Mouse (Mus musculus) adrenal gland, postnatal 36 days (tissue): Measurements from ENCODE around the gene Ttc9. TPM values are rescaled to one million over a fixed set of nuclear protein-coding genes. Genes with fewer than 3 reads are reported as not detected.

Source experiments
- DNase-seq, 2 experiments: peaks; one replicate each; pipeline ENCODE4 v3.0.0; 2021; ENCODE audit warnings: mixed read lengths in 1 of 2
- long read RNA-seq, 2 experiments: library from polyadenylated mRNA; stranded (forward); transcript quantifications; one replicate each; pipeline ENCODE4 v2.0.0; 2021; ENCODE audit warnings: borderline sequencing depth in 2 of 2
- total RNA-seq, 2 experiments: library from RNA; stranded (reverse); gene quantifications; 2 replicates each; pipeline ENCODE4 v1.2.3; 2021

Ttc9 gene
- total RNA-seq, result 1 to 10 TPM; 4.4 TPM
- long read RNA-seq, experiment 1, partial matches to known transcripts, result 0 of 4 reads
- long read RNA-seq, experiment 1, other reads (novel, unspliced or antisense), result 0 of 4 reads
- long read RNA-seq, experiment 2, partial matches to known transcripts, result 0 of 1 reads
- long read RNA-seq, experiment 2, other reads (novel, unspliced or antisense), result 0 of 1 reads

DNA sequence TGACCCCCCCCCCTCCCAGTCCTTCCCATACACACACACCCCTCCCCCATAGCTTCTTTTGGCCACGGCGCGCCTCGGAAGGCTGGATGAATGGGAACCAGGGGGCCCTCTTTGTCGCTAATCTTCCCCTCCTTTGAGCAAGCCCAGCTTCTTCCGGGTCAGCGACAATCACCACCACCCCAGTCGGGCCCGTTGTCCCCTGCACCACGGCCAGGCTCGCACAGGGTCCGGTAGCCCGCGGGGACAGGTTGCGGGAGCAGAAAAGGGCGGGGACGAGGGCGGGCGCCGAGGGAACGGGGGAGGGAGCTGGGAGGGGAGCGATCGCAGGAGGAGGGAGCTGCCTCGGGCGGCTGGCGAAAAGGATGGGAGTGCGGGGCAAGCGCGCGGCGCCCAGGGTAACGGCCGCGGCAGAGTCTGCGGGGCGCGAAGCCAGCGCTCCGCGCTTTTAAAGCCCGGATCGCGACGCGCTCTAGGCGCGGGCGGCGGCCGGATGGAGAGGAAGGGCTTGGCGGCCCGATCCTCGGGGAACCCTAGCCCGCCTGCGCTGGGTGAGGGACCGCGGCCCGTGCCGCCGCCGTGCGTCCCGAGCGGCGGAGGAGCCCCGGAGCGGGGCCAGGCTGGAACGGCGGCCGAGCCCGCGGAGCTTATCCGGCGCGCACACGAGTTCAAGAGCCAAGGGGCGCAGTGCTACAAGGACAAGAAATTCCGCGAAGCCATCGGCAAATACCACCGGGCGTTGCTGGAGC is at the start of gene Ttc9:
Gene Ttc9, plus strand, starts transcription at position 335 of the 746 bp plus-strand sequence.
- DNase-seq, result peak; percentile 55 to 61

DNA sequence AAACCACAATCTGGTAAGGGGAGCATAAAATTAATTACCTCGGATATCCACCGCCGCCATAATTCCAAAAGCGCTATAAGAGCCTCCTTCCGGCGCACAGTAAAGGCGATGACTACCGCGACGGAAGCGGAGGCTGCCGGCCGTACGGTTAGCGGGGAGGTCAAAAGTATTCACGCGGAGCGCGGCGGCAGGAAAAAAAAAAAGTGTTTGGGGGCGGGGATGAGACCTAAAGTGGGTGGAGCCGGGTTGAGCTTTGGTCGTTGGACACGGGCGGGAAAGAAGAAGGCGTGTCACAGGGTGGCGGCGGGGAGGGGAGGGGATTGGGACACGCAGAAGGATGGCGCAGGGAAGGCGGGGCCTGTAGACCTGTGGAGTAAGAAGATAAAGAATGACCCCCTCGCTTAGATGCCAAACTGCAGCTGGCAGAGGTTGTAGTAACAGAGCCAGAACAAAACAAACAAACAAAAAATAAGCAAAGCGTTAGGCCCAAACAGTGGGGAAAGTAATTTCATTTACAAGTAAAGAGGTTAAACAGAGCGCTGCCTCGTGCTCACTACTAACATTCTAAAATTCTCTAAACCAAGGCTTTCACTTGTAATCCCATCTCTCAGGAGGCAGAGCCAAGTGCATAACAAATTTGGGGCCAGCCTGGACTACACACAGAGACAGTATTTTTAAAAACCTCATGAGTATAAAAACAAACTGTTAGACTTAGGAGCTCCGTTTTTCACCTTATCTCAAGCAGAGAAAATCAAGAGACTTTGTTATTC is 36.0 kb upstream of the Ttc9 start, which contains the start of gene Med6:
Gene Med6, minus strand, starts transcription at position 107 of the 770 bp plus-strand sequence.
- peak; percentile 93 to 96 for DNase-seq

DNA sequence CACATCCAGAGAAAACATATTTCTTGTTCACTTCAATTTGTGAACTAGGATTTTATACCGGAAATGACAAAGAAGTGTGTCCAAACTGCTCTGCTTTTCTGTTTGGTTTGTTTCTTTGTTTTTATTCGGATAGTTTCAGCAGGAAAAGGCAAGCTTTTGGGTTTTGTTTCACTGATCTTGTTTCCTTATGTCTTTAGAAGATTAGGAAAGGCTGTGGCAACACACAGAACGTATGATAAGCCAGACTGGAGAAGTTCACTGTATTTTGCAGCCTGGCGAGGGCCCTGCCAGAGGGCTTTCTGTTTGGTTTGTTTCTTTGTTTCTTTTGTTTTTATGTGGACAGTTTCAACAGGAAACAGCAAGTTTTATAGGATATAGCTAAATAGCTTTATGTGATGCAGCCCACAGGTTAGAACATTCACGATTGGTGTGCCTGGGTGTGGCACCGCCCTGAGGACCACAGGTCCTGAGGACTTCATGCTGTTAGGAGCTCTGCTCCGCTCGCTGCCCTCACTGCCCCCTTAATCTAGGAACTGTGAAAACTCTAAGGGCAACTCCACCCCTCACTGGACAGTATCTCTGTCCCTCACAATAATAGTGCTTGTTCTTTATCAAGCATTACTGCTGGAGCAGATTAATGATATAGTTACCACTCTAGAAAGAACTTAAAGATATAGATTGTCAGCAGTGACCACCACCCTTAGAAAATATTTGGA is 34.3 kb upstream of the Ttc9 start:
- DNase-seq, result no peak

DNA sequence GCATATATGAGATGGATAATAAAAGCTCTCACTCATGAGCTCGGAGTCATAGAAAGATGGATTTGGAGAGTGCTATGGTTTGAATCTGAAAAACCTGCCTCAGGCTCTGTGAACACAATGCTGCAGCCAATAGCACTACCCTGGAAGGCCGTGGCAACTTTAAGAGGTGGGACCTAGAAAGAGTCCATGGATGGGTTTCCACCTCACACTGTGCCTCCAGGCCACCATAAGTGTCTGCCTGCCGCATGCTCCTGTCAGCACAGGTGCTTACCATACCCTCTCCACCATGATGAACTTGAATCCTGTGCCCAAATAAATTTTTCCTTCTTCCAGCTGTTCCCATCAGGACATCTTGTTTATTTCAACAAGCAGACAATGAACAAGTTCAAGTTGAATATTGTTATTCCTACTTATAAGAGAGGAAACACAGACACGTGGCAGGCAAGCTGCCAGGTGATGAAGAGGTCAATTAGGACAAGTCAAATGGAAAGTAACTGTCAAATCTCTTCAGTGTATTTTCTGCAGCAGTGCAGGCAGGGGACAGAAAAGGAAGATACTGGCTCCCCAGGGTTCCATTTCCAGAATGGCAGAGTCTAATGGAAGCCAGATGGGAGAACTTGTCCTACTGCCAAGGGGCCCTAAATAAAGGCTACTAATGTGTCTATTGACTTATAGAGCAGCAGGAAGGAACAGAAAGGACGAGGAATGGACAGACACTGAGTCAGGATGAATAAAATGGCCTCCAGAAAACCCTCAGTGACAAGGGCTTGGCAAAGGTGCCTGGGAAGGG is 25.9 kb upstream of the Ttc9 start:
- no peak for DNase-seq

DNA sequence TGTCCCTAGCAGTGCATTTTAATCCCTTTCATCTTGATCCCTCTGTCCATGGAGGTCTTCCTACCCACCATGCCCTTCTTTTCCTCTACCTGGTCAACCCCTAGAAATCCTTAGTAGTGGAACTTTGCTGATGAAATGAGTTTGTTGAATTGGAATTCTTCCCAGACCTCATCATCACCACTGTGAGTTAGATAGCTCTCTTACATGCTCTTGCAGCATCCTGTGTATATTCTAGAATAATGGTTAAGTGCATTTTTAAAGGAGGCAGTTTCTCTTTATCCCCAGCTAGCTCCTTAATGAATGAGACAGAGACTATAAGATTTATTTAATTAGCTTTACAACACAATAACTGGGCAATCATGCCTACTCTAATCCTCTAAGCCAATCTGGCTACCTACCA is 21.6 kb upstream of the Ttc9 start:
- no peak for DNase-seq

DNA sequence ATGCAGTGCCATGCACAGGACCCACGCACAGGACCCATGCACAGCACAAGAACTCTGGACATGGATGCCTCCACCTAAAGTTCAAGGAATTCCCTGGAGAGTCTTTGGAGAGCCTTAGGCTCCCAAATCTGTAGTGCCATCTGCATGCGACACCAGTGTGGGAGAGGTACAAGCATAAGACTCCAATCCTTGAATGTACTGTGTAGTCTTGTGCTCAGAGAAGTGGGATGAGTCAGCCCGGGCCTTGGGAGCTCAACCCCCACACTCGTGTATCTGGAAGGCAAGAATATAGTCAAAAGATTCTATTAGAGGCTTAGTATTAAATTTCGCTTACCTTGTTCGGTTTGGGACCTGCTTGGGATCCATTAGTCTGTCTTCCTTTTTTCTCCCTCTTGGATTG is 15.2 kb upstream of the Ttc9 start:
- no peak for DNase-seq

DNA sequence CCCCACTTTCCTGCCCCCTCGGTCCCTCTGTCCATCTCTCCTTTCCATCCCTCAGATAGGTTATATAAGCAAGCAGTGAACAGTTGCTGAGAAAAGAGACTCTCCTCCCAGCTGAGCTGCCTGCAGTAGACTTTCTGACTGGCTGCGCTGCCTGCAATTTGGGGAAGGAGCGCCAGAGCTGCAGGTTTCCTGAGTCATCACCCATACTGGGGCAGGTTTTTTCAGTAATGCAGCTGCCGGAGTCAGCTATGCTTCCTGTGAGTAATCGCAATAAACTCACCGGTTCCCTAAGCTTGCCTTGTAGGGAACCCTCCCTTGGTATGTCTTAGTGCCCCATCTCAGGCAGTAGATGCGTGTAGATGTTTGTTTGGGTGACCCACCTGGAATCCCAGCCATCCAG is 14.1 kb upstream of the Ttc9 start:
- no peak for DNase-seq

DNA sequence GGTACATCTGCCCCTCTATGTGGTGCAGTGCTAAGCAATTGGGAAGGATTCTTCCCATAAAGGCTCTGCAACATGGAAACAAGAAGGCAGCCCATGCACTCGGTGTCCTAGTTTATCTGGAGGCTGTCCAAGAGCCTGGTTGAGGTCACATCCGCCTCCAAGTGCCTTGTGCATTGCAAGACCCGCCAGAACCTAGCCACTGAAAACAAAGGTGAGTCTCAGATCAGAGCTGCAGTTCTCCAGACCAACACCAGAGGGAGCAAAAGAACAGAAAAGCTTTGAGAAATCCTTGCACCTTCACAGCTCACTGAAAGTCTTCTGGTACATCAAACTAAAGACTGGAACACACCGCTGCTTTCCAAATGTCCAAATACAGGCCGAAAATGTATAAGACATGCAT is 11.7 kb upstream of the Ttc9 start:
- DNase-seq, result peak; percentile 63 to 77

DNA sequence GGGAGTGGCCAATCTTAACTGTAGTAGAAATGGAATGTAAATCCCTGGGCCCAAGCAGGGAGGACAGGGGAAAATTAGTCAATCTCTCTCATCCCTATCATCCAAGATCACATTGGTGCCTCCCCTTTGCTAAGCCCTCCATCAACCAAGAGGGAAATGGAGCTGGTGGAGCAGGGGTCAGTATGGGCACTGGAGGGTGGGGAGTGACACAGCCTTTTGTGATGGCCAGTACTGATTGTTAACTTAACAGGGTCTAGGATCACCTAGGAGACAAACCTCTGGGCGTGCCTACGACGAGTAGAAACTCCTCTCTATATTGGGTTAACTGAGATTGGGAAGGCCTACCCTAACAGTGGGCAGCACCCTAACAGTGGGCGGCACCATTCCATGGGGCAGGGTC is 7.7 kb upstream of the Ttc9 start:
- no peak for DNase-seq

DNA sequence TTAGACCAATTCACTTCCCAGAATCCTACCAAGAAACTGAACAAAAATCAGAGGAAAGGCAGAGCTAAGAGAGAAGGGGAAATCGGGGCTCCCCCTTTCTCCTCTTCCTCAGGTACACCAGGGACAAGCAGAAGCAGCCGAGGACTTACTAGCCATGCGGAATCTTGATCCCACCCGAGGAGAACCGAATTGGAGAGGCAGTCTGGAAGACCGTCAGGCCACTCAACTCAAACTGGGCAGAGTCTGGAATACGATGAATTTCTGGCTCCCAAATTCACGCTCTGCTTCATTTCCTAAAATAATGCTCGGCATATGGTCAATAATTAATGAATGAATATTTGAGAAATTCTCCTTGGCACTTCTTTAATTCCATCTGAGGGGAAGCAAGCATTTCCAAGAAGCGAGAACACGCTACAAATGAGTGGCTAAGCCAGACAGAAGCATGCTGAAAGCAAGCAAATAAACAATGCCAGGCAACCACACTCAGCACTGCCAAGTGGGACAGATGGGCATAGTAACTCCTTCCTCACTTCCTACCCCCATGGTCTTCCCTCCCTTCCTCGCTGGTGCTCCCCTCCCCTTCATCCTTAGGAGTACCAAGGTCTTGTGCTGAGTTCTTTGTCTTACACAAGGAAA is 4.7 kb upstream of the Ttc9 start:
- DNase-seq, result no peak

DNA sequence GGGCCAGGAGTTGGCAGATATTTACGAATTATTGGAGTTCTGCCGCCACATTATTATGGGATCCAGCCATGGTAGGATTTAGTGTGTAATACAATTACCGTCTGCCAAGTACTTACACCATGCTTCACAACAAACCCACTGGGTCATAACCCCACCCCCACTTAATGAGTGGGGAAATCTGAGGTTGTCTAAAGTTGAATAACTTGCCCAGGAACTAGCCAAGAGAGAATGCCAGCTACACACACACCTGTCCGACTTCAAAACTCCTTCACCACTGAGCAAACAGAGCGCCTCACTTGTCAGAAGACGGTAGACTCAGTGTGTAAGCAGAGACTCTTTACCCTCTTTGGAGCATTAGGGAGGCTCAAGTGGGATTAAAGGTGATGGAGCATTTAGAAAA is 3.6 kb upstream of the Ttc9 start:
- DNase-seq, result no peak

DNA sequence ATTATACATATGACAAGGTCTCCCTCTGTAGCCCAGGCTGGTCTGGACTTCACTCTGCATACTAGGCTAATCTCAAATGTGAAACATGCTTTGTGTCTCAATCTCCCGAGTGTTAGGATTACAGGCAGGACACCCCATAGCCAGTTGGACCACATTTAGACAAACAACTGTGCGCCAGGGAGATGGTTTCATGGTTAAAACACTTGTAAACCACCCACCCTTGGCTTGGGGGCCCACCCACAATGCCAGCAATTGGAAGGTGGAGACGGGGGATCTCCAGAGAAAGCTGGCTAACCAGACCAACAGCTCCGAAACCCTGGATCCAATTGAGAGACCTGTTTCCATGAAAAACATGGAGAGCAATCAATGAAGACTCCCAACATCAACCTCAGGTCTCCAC is 3.0 kb upstream of the Ttc9 start:
- no peak for DNase-seq

DNA sequence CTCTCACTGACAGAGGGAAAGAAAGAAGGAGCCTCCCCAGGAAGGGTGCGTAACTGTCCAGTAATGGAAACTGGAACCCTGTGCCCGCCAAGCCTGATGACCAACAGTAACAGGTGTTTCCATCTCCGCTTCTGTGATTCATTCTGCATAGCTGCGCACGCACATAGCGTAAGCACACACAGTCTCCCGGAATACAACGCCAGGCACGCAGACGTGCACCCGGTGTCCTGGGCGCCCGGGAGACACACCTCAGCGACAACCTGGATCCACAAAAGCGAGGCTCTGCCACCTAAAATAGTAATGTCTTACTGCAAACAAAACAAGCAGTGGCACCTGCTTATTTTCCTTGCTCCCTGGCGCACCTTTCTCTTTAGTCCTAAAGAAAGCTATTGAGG is 532 bp upstream of the Ttc9 start:
- peak in 1 of 2 experiments; percentile 32 for DNase-seq

DNA sequence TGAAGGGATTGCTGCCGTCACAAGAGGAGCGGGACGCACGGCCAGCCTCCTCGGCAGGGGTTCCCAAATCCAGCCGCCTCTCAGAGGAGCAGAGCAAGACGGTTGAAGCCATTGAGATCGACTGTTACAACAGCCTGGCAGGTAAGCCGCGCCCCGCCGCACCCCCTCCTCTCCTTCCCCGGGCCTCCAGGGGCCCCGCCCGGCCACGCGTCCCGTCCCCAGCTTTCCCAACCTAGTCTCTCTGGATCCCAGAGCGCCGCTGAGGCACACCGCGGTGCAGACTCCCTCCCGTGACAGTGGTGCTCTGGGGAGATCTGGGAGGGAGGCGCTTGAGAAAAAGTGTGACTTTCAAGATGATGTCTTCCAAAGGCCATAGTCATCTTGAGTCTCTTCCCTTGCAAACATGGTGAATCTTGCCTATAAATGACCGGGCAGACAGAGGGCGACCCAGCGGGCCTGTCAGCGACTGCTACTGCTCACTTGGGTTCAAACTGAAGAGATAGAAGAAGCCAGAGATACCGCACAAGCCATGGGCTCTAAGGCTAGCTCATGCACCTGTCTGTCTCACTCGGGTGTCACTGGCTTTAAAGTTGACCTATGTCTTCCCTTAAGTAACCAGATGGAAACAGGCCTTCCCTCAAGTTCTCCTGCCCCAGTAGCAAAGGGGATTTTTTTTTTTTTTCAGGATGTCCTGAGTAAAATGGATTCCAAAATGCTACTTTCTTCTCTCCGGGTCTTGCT is 782 bp downstream of the Ttc9 start:
- peak in 1 of 2 experiments; percentile 13 for DNase-seq

DNA sequence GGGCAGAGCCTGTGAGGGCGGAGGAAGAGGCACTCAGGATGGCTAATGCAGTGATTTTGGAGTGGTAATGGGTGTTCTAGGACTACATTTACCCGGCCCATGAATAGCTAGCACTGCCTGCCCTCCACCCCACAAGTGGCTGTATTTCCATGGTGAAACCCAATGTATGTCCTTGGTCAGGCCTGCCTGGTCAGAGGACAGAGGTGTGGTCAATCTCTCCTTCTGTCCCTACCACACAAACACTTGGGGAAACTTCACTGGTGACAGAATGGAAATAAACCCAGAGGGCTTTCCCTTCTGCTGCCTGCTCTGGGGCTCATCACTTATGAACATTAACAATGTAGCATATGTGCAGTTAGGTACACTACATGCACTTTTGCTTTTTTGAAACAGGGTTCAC is 2.2 kb downstream of the Ttc9 start:
- no peak for DNase-seq

DNA sequence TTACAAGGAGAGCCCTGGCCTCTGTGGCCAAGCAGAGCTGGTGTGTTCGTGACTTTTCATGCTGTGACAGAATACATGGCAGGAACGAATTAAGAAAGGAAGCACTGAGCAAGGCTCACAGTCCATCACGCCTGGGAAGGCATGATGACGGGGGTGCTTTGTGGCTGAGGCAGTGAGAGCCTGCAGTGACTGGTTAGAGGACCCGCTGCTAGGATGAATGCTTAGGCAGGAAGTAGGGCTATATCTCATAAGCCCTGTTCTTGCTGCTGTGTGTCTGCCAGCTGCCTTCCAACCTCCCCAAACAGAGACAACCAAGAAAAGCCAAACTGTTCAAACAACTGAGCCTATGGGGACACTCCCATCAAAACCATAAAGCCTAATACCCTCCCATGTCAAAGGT is 9.6 kb downstream of the Ttc9 start:
- DNase-seq, result no peak

DNA sequence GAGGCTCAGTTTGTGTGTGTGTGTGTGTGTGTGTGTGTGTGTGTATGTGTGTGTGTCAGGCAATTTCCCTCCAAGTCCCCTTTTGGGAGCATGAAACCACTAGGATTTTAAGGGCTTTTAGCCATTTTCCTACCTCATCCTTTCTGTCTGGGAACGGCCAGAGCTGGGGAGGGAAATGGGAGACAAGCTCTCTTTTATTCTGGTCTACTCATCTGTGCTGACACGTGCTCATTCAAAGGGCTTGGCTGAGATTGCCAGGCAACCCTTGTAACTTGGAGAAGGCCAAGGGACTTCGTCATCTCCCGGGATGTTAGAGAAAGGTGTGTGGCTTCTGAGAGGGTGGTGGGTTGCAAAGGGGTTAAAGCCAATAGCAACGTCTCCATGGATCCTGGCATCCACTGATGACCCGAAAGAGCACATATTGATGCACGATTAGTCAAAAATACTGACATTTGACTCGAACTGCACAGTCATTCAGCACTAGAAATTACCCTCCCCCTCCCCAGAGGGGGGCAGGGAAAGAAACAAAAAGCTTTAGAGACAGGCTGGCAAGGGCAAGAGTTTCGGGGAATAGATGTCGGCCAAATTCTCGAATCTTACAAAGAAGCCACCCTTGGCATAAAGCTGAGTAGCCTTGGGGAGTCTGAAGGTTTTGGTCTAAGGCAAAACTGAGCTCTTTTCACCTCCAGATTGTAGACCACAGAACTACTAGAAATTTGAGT is 11.5 kb downstream of the Ttc9 start:
- DNase-seq, result no peak

DNA sequence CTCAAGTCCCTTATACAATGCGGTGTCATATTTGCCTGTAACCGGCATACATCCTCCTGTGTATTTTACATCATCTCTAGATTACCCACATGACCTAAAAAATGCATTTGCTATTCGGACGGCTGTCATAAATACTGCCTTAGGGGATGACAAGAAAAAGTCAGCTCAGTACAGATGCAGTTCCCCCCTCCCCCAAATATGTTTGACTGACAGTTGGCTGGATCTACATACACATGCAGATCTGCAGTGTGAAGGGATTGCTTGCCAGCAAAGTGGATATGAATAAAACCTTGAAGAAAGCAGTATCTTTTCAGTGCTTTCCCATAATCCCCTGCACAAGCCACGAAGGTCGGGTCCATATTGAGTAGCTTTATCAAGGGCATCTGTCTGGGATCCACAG is 15.8 kb downstream of the Ttc9 start:
- no peak for DNase-seq

DNA sequence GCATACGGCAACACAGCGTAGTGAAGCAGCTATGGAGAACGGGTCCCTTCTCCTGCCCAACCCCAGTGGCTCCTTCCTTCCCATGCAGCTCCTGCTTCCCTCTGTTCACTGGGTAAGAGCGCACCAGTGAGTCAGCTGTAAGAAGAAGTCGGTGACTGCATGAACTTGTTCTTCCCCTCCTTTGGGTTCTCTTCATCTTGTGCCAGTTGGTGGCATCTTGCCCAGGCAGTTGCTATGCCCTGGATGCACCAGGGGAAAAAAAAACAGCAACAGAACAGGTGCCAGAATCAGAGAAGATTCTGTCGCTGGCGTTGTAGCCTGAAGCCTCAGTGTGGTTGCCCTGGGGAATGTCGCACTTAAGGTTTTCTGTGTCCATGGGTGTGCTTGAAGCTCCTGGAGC is 22.3 kb downstream of the Ttc9 start:
- DNase-seq, result peak; percentile 23 to 54

DNA sequence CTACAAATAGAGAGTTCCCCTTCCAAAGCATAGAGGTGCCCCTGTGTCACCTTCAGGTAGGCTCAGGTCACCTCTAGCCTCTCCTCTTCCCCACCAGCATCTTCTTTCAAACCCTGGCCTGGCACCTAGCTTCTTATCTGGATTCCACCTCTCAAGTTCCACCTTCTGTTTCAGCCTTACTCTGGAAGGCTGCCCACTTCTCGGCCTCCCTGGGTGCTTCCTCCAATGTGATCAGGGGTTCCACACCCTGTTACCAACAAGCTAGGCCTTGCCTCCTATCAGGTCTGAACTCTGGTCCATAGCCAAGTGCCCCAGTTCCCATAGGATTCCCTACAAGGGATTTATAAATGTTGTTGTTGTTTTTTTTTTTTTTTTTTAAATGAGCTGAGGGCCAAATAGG is 26.3 kb downstream of the Ttc9 start:
- DNase-seq, result peak in 1 of 2 experiments; percentile 10
